Mouse (Mus musculus) spleen, adult 12 weeks (tissue): ENCODE results near the gene Pls1.

ENCODE experiments used
- DNase-seq: peaks from one replicate; pipeline ENCODE4 v3.0.0; 2022; ENCODE audit warnings: low spot score

Gene Pls1

DNA sequence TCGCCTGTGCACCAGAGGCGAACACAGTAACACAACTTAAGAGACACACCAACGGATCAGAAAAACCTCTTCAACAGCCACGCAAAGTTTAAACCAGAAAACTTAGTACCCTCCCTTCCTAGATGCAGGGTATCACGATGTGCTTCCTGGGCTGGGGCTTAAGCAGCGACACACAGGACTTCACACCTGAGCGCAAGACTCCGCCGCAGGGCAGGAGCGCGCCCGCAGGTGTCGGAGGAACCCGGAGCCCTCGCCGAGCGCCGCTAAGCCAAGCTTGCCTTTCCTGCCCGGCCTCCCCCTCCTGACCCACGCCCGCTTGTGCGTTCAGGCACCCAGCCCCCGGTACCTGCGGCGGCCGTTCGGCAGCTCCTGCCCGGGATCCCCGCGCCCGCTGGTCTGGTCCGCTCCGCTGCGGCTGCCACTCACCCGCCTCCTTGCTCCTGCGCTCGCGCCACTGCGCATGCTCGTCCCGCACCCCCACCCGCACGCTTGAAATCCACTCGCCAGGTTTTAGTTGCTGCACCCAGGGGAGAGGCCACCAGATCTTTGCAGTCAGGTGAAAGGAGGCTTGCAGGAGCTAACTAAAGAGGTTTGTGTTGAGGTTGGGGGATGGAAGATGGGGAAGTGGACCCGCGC, at the start of gene Pls1:
Pls1 (minus strand) TSS at position 487 of the 636 bp plus-strand sequence.
- DNase-seq = peak; percentile 51

DNA sequence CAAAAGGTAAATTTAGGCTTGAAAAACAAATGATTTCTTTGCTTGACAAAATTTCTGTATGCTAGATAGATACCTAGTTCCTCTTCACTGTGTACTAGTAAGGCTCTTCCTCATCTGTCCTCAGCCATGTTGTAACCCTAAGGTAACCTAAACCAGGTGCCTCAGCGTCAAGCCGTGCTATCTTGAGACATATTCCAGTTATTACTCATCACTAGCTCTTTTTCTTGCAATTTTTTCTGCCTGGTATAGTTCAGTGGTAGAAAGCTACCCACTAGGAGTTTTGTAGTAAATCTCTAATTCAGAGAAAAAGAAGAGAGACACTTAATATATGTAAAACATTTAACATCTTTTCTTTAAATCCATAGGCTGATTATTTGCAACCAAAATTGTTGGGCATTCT, 37.6 kb upstream of the Pls1 start:
- no peak for DNase-seq

DNA sequence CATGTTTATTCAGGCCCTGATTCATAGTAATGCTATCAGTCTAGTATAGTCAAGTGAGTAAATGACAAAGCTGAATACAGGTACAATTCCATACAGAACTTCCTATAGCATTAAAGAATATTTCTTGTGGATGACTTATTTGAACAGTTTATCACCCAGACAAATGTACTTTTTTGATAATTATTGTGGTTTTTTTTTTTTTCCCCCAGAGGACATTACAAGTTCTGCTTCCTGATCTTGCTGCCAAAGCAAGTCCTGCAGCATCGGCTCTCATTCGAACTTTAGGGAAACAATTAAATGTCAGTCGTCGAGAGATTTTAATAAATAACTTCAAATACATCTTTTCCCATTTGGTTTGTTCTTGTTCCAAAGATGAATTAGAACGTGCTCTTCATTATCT, 33.1 kb upstream of the Pls1 start:
- no peak for DNase-seq

DNA sequence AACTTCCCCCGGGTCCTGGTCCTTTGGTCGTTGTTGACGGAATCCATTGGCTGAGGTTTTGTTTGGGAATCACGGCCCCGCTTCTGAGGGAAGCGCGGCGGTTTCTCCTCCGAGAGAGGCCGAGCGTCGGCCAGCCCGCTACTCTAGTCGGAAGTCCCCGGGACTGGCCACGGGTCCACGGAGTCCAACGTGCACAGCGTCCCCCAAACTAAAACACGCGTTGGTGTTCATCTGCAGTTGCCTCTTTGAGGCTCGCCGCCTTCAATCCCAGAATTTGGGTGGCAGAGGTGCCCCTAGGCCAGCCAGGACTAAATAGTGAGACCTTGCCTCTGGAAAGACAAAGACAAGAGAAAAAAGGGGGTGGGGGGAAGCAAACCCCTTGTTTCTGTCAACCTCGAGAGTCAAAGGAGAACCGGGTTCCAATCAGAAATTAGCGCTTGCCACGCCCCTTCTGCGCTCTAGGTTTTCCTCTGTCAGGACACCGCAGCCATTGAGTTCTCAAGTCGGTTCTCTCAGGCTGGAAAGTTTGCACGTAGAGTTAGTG, 13.0 kb upstream of the Pls1 start:
- peak; percentile 28 for DNase-seq

DNA sequence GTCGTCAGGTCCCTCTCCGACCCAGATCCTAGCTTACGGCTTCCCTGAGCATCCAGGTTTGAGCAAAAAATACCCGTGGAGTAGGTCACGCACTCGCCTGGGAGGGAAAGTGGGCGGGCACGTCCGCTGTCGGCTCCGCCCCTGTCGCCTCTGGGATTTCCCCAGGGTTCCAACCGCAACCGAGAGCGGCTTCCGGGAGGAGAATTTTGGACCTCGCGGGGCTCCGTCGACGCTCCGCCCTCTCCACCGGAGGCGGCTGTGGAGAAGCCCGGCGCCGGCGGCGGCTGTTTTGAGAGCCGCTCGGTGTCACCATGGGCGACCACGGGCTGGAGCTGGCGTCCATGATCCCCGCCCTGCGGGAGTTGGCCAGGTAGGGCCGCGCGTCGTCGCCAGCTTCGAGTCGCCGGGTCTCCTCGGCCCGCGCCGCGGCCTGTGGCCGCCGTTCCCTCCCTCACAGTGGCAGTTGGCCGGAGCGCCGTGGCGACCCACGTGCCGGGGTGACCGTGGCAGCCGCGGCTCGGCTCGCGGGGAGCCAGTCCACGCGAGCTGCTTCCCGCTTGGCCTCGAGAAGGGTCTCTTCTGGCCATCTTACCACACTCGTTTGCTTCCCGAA, 12.4 kb upstream of the Pls1 start, which contains the start of gene Atr:
Atr (plus strand) TSS at position 184 of the 613 bp plus-strand sequence.
- peak; percentile 90 for DNase-seq

DNA sequence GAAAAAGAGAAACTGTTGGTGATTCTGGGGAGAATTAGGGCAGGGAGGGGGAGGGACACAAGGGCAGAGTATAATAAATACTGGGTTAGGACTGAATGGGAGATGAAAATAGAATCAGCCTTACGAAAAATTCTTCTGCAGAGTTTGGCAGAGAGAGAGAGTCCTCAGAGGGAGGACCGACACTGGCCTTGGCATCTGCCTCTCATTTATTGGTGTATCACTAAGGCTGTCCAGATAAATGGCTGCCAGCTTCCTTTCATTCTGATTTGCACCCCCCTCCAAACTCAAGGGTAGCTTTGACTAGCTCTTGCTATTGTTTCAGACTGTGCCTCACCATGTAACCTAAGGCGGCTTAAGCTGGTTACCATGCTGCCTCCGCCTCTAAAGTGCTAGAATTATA, 10.9 kb upstream of the Pls1 start:
- no peak for DNase-seq

DNA sequence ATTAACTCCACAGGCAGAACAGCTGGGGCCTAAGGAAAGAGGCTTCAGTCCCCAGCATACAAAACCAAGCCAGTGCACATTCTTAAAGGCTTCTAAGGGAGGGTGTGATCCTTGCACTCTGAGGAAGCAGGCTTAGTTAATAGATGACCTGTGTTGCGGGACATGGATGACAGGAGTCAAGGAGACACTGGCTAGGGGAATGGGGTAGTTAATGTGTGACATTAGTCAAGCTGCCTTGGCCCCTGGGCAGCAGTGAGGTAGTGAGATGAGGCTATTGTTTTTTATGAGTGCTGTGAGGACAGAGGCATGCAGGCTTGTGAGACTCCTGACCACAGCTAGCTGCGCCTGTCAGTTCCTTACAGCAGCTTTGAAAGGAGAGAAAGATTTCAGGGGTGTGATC, 9.8 kb upstream of the Pls1 start:
- DNase-seq = no peak

DNA sequence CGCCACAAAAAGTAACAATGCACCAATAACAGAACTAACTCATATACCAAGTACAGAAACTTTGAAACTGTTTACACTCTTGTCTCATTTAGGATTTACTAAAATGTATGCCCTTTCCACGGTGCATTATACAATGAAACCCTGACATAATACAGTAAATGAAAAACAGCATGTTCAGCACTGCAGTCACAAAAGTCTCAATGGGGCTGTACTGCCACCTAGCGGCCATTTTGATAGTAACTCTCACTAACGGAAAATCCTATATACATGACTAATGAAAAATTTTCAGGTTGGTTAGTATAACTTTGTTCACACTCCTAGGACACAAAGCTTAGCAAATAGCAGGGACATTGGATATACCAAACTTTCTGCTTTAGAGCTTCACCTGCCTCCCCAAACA, 7.8 kb upstream of the Pls1 start:
- peak; percentile 63 for DNase-seq

DNA sequence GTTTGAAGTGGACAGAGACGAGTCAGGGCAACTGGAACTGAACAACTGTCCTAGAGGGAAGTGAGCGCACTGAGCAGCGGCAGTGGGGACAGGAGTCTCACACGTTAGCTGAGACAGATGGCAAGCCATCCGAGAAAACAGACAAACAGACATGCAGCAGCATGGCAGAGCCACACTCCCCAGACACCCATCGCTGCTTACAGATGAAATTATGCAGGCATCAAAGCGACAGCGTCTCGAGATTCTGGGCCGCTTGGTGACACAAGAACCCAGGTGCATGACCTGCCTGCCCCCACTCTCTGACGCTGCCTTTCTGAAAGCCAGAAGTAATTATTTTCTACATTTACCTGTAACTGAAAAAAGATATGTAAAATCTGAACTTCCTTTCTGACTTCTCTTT, 6.6 kb upstream of the Pls1 start:
- DNase-seq = no peak

DNA sequence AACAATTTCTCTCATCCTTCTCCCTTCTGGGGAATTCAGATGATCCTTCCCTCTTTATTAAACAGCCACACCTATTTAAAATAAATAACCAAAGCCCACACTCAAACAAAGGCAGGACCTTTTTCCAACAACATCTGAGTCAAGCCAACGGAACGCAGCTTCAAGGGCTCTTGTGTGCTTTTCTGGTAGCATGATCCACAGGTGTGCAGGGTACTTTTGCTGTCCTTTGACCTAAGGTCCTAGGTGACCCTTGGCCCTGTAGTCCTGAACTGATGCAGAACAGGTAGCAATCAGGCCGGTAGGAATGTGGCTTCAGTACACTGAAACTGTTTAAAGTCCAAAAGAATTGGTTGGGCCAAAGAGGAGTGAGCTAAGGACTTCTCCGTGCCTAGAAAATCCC, 600 bp upstream of the Pls1 start:
- no peak for DNase-seq

DNA sequence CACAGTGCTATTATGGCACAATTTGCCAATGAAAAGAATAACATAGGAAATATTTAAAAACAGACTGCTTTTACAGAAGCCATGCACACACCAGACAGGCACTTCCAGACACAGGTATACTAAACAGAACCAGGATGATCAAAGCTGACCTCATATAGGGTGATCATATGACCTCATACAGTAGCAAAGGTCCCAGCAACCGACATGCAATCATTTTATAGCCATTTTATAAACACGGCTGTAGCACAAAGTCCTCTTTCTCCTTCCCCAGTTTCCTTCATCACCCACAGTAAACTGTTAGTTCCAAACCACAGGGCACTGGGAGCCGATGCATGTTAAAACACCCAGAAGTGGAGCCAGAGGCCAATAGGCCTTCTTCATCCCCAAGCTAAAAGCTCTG, 5.7 kb downstream of the Pls1 start:
- no peak for DNase-seq

DNA sequence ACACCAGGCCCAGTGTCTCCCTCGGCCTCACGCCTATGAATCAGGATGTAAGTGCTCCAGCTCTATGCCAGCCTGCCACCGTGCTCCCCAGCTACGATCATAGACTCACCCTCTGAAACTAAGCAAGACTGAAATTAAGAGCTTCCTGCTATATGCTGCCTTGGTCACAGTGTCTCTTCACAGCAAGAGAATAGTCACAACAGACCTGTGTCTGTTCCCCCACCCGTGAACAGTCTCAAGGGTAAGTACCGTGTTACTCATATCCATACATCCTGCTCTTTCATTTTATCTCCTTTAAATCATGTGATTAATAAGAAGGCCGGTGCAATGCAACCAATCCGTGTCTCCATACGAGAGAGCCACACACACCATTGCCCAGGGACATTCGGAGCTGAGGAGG, 9.4 kb downstream of the Pls1 start:
- no peak for DNase-seq

DNA sequence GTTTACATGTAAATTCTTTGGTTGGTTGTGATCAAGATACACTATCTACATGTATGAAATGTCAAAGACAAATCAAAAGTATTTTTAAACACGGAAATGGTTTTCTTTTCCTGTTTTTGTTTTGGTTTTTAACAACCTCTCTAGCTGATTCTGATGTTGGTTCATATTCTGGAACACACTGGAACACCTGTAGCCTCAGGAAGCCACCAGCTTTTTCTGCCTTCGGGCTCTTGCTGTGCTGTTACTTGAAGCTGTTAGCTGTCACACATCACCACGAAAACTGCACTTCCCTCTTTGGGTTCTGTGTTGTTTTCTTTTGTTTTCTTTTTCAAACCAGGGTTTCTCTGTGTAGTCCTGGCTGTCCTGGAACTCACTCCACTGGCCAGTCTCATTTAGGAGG, 10.3 kb downstream of the Pls1 start:
- no peak for DNase-seq

DNA sequence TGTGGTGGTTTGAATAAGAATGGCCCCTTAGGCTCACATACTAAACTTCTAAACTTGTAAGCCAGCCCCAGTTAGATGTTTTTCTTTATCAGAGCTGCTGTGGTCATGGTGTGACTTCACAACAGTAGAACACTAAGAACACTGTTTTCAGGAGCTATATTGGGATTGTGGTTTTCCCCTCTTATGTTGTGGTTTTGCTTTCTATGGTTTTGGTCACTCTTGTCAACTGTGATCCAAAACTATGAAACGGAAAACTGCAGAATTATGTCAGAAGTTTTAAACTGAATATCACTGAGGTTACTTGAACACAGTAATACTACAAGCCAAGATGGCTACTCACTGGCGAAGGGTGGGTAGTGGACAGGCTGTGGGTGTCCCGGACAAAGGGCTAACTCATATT, 12.4 kb downstream of the Pls1 start:
- DNase-seq = no peak

DNA sequence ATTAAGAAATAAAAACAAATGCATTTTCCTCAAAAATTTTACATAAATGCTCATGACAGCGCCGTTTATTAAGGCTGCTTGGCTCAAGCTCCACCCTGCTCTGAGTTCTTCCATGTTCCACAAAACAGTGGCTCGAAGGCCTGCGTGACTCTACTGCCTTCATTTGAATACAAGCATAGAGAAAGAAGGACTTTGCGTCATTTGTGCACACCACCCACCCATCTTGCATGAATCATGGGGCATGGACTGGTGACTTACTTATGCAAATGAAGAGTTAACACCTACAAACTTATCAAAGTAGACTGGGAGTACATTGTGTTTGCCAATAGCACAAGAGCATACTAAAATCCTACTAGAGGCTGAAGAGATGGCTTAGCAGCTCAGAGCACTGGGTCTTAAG, 17.5 kb downstream of the Pls1 start:
- DNase-seq = no peak

DNA sequence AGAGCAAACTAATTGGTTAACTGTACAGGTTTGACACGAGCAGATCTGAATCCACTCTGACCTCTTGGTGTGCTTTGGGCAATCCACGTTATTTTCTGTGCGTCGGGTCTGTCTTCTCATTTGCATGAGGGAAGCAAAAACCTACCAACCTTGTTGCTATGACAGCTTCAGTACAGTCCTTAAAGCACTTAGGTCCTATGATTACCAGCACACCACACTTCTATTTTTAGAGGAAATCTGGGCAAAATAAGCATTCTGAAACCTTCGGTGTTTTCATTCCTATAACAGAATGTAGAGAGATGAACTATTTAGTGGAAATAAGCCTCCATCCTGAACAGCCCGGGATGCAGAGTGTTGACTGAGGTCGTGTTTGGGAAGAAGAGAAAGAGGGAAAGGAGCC, 22.6 kb downstream of the Pls1 start:
- DNase-seq = no peak

DNA sequence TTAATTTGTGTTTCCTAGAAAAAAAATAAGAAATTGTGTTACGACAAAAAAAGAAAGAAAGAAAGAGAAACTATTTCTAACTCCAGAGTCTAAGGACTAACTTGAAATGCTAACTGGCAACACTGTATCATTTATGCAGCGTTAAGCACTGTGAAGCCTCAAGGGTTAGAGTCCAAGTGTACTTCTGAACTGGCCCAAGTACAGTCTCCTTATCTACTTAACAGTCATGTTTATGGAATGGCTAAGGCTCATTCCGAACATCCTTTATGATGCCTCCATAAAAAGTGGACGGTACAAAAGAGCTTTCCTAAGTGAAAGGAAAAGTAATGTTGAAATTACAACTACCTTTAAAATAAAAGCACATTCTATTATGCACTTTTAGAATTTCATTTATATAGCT, 29.4 kb downstream of the Pls1 start:
- no peak for DNase-seq

DNA sequence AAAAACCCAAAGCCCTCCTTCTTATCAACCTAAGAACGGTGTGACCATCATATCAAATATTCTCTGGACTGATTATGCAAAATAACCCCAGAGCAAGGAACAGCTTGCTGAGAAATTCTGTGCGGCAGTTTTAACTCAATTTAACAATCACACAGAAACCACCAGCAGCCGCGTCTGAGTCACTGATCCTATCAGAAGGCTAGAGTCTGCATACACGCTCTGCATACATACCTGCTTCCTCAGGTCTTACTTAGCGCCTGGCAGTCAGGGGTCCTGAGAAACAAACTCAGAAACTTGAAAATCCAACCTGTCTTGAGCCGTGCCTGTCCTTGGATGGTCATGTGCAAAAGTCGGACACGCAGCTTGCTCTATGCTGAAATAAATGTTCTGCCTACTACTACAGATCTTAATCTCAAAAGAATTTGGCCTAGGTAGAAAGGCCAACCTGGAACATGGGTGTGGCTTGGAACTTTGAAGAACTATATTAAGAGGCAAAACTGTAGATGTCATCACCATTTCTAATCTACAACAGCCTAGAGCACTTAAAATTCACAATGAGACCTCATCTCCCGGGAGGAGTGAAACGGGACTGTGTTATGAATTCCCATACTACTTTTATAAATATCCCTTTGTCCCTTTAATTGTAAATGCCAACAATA, 30.0 kb downstream of the Pls1 start:
- no peak for DNase-seq

DNA sequence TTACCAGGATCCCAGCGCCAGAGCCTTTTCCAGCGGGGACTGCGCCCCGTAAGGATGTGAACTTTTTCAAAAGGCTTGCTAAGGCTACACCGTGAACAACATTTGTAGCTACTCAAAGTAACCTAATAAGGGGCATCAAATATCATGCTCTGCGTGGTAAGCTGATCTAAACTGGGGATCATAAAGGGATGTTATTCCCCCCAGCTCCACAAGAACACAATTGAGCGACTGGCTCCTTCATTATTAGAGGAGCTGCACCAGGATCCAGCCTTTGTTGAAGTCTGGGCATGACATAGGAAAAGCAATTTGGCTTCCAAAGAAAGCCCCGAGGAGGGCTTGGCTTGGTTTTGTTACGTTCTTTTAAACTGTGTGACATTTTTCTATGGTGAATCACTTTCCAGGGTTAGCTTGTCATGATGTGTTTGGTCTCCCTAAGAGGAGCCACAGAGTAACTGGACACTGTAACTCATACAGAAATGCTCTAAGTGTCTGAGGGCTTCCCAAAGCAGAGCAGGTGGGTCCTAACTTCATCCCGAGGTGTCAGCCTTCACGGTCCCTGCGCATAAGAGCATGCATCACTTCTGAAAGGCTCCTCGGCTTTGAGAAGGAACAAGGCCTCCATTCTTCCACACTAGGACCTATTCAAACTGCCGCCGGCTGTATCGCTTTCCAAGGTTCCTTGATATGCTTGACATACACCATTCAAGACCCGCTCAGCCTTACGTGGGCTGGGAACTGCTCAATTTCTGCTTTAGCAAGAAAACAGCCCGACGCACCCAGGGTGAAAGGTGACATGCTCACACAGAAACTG, 31.2 kb downstream of the Pls1 start:
- DNase-seq = no peak

DNA sequence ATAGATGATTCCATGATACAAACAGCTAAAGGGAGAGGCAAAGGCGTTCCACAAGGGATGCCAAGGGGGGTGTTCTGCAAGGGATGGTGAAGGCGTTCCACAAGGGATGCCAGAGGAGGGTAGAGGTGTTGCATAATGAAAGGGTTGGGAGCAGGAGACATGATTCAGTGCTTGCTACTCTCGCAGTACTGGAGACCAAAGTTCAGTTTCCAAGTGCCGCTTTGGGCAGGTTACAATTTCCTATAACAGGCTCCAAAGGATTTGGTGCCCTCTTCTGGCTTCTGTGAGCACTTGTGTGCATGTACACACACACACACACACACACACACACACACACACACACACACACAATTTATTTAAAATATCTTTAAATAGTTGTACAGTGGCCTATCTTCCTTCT, 33.3 kb downstream of the Pls1 start:
- no peak for DNase-seq

DNA sequence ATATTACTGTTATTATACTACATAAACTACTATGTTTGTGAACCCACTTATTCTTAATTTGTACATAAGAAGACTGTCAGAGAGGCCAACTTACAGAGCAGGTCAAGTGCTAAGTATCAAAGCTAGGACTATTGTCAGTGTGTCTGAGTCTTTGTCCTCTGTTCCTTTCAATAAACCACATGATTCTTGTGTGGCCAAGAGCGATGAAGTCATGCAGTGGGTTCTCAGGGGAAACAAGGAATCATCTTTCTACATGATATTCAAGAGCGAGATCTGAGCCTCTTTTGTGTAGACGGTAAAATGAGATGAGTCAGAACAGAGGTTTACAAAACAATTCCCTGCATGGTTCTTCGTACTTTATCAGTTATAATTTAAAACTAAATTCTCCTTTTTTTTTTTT, 35.5 kb downstream of the Pls1 start:
- no peak for DNase-seq

DNA sequence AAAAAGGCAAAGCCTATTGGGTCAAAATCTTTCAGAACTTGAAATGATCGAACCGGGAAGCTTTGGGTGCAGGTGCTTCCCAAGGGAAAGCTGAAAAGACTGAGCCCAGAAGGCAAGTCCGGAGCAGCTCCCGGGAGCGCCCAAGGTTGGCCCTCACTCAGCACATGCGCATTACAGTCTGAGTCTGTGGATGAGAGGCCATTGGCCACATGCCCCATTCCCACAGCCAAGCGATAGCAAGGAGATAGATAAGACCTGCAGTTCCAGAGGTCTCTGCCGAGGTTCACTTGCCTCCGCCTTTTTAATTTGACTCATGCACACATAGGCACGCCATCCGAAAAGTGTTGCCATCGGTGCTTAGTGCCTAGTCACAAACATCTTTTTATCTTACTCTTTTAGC, 39.7 kb downstream of the Pls1 start:
- no peak for DNase-seq

DNA sequence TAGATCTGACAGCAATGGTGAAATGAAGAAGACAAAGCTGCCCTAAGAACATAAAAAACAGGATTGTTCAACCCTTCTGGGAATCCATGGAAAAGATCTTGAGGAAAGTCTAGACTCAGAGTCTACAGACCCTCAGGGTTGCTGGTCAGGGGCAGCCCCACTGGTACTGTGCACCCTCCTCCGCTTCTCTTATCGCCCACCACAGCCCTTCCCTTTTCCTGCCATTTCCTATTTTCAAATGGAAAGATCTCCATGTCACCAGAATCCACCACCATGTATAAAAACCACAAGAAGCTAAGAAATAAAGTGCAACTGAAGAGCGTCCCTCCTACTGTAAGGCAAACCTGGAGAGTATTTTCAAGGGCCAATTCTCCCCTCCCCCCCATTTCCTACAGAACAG, 41.3 kb downstream of the Pls1 start:
- no peak for DNase-seq
